Mouse (Mus musculus) lung, embryonic 14.5 days (tissue): ENCODE results near the gene Sesn3. TPM values are rescaled to one million over a fixed set of nuclear protein-coding genes. Genes with fewer than 3 reads are reported as not detected.

ENCODE experiments used
- ATAC-seq: fragments of 200-750 bp; cut with Nextera tagmentation; 2 replicates; pipeline ENCODE4 v1.8.0; 2017; ENCODE audit warnings: mild to moderate bottlenecking, moderate TSS enrichment, moderate library complexity; ENCODE audit not compliant: insufficient read depth
- DNase-seq: peaks from one replicate; pipeline ENCODE4 v3.0.0-alpha.2; 2015
- H3K27ac ChIP-seq: fragments of 300-500 bp; sonication (generic); 2 replicates; pipeline ENCODE4 v1.5.1; 2014; ENCODE audit warnings: low read depth, mild to moderate bottlenecking, moderate library complexity
- H3K27me3 ChIP-seq: fragments of 300-500 bp; sonication (generic); 2 replicates; pipeline ENCODE4 v1.6.1; 2014; ENCODE audit warnings: low read length, control low read depth; ENCODE audit not compliant: insufficient read depth
- H3K36me3 ChIP-seq: fragments of 300-500 bp; sonication (generic); 2 replicates; pipeline ENCODE4 v1.6.1; 2014; ENCODE audit warnings: control low read depth; ENCODE audit not compliant: insufficient read depth
- H3K4me1 ChIP-seq: fragments of 300-500 bp; sonication (generic); 2 replicates; pipeline ENCODE4 v1.6.1; 2014; ENCODE audit warnings: antibody characterized with exemption, control low read depth; ENCODE audit not compliant: insufficient read depth
- H3K4me2 ChIP-seq: fragments of 300-500 bp; sonication (generic); 2 replicates; pipeline ENCODE4 v1.6.1; 2014; ENCODE audit warnings: mild to moderate bottlenecking
- H3K4me3 ChIP-seq: fragments of 300-500 bp; sonication (generic); 2 replicates; pipeline ENCODE4 v1.5.1; 2014; ENCODE audit warnings: low read depth, low read length
- H3K9ac ChIP-seq: fragments of 300-500 bp; sonication (generic); 2 replicates; pipeline ENCODE4 v1.6.1; 2014
- H3K9me3 ChIP-seq: fragments of 300-500 bp; sonication (generic); 2 replicates; pipeline ENCODE4 v1.6.1; 2016; ENCODE audit warnings: low read depth, low read length, control low read depth
- CTCF ChIP-seq: IDR thresholded peaks from 2 replicates; pipeline ENCODE4 v1.5.1; 2016; ENCODE audit warnings: antibody characterized with exemption, low read depth
- whole genome bisulfite sequencing: fragments of 180-500 bp; shearing (Covaris S2); extraction: QIAGEN DNeasy Blood & Tissue Kit; methylation state at CpG from one replicate; pipeline ENCODE4 v1.1.7; 2014; 5-methylcytosine and 5-hydroxymethylcytosine counted together
- polyA plus RNA-seq: library from polyadenylated mRNA; unstranded; fragments of >200 nt; fragmentation: Nextera tagmentation; extraction: Ambion mirVana; gene quantifications from 2 replicates; pipeline ENCODE4 v1.2.1, GENCODE M21; 2014

The Sesn3 gene
- polyA plus RNA-seq, 1 experiment from 2014 or later = 23.5 TPM

- DNase-seq = peak; percentile 56
- no peak for ATAC-seq
- Histone ChIP-seq H3K36me3 (no peaks in the 10 kb centered on the region), H3K9ac (no peak overlapping the region), H3K9me3 (no peaks in the 10 kb centered on the region), H3K4me3 (no peak overlapping the region), H3K4me1 (no peaks in the 10 kb centered on the region; the same call in 1 of the 2 replicates), H3K27me3 (no peaks in the 10 kb centered on the region), H3K27ac (no peak overlapping the region), H3K4me2 (no peak overlapping the region)
- TF ChIP-seq CTCF = no peak
- WGBS = 49% methylated on average over 6 of the region's 6 CpGs
These were observed 25.9 kb downstream of the Sesn3 start for GRCm38 (mm10) chr9:14300795-14301194.

GRCm38 (mm10) chr9:14304262-14304968 is 29.5 kb downstream of the Sesn3 start:
- WGBS = 71% methylated on average over 9 of the region's 9 CpGs

GRCm38 (mm10) chr9:14307341-14307740 is 32.5 kb downstream of the Sesn3 start:
- Histone ChIP-seq H3K9me3 (no peaks in the 10 kb centered on the region), H3K36me3 (peaks cover 30% of the 10 kb centered on the region), H3K4me2 (no peak overlapping the region), H3K4me1 (no peaks in the 10 kb centered on the region), H3K9ac (no peak overlapping the region), H3K27me3 (no peaks in the 10 kb centered on the region), H3K4me3 (no peak overlapping the region), H3K27ac (no peak overlapping the region)
- 59% methylated on average over 3 of the region's 3 CpGs for WGBS
- TF ChIP-seq CTCF = no peak
- ATAC-seq (no peak), DNase-seq (no peak)

More at GRCm38 (mm10) chr9:14304262-14304968, 29.5 kb downstream of the Sesn3 start:
- no peaks in the 10 kb centered on the region for H3K9me3 ChIP-seq
- H3K9ac ChIP-seq = no peak overlapping the region
- H3K4me2 ChIP-seq = no peak overlapping the region
- H3K27me3 ChIP-seq = no peaks in the 10 kb centered on the region
- no peak for ATAC-seq
- no peak for DNase-seq
- no peak for TF ChIP-seq CTCF
- H3K4me1 ChIP-seq = no peaks in the 10 kb centered on the region; the same call in 1 of the 2 replicates
- peaks cover 10% of the 10 kb centered on the region for H3K36me3 ChIP-seq
- H3K27ac ChIP-seq = no peak overlapping the region
- H3K4me3 ChIP-seq = no peak overlapping the region

- H3K9me3 ChIP-seq = no peaks in the 10 kb centered on the region
- no peak for ATAC-seq
- H3K36me3 ChIP-seq = peaks cover 72% of the 10 kb centered on the region
These were observed 39.1 kb downstream of the Sesn3 start for GRCm38 (mm10) chr9:14313968-14314367.

GRCm38 (mm10) chr9:14314477-14314876 is 39.6 kb downstream of the Sesn3 start:
- Histone ChIP-seq H3K27me3 (no peaks in the 10 kb centered on the region), H3K36me3 (peaks cover 76% of the 10 kb centered on the region), H3K9me3 (no peaks in the 10 kb centered on the region), H3K9ac (no peak overlapping the region), H3K4me1 (no peaks in the 10 kb centered on the region), H3K4me3 (no peak overlapping the region), H3K4me2 (no peak overlapping the region), H3K27ac (no peak overlapping the region)
- no peak for DNase-seq
- no peak for TF ChIP-seq CTCF
- 80% methylated on average over 7 of the region's 7 CpGs for WGBS
- ATAC-seq = no peak

More at GRCm38 (mm10) chr9:14313968-14314367, 39.1 kb downstream of the Sesn3 start:
- DNase-seq = no peak
- Histone ChIP-seq H3K9ac (no peak overlapping the region), H3K4me1 (no peaks in the 10 kb centered on the region), H3K27me3 (no peaks in the 10 kb centered on the region), H3K4me3 (no peak overlapping the region), H3K4me2 (no peak overlapping the region), H3K27ac (no peak overlapping the region)
- no peak for TF ChIP-seq CTCF
- WGBS = 65% methylated on average over 3 of the region's 3 CpGs

GRCm38 (mm10) chr9:14316618-14317017 is 41.8 kb downstream of the Sesn3 start:
- 97% methylated on average over 1 of the region's 1 CpGs for WGBS

GRCm38 (mm10) chr9:14335829-14336228 is 61.0 kb downstream of the Sesn3 start:
- no peak for TF ChIP-seq CTCF
- DNase-seq (no peak), ATAC-seq (no peak)
- Histone ChIP-seq H3K4me3 (no peak overlapping the region), H3K4me1 (peaks cover 3% of the 10 kb centered on the region; the same call in 1 of the 2 replicates), H3K9me3 (no peaks in the 10 kb centered on the region), H3K27ac (no peak overlapping the region), H3K27me3 (no peaks in the 10 kb centered on the region), H3K9ac (no peak overlapping the region), H3K36me3 (peaks cover 6% of the 10 kb centered on the region), H3K4me2 (no peak overlapping the region)
- 70% methylated on average over 4 of the region's 4 CpGs for WGBS

More at GRCm38 (mm10) chr9:14316618-14317017, 41.8 kb downstream of the Sesn3 start:
- no peak for DNase-seq
- Histone ChIP-seq H3K4me2 (no peak overlapping the region), H3K9me3 (no peaks in the 10 kb centered on the region), H3K9ac (no peak overlapping the region), H3K27ac (no peak overlapping the region), H3K4me1 (no peaks in the 10 kb centered on the region), H3K27me3 (no peaks in the 10 kb centered on the region), H3K36me3 (peaks cover 74% of the 10 kb centered on the region), H3K4me3 (no peak overlapping the region)
- no peak for ATAC-seq
- no peak for TF ChIP-seq CTCF
